Mouse (Mus musculus) adrenal gland, adult (tissue): ENCODE data around the gene Atp13a1.

Experiments used
- DNase-seq, 2 experiments: peaks; one replicate each; pipeline ENCODE4 v3.0.0; 2022 to 2023; ENCODE audit warnings: low spot score in 1 of 2; ENCODE audit not compliant: inconsistent age in 2 of 2

The Atp13a1 gene

DNA sequence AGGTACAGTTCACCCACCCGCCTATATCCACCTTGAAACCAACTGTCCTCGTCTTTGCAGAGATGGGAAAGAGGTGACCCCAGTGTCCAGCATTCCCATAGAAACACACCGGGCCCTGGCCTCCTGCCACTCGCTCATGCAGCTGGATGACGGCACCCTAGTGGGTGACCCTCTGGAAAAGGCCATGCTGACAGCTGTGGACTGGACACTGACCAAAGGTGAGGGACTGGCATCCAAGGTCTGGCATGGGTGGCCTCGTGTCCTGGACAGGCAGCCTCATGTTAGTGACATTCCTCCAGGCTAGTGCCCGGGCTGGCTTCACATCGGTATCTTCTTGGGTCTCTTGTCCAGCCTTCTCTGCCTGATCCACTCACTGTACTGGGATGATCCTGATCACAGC is 8.3 kb downstream of the Atp13a1 start:
- DNase-seq: no peak

DNA sequence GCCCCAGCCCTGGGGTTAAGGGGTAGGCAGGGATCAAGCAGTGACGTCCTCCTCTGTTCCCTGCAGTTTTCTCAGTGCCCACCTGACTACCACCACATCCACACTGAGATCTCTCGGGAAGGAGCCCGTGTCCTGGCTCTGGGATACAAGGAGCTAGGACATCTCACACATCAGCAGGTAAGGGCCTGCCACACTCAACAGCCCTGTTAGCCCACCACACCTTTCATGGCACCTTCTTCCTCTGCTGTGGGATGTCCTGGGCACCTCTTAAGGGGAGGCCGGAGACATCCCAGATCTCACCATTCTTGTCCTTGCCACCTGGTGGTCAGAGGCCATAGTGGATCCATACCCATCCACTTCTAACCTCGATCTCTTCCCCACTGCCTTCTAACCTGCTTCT is 9.0 kb downstream of the Atp13a1 start:
- no peak for DNase-seq

DNA sequence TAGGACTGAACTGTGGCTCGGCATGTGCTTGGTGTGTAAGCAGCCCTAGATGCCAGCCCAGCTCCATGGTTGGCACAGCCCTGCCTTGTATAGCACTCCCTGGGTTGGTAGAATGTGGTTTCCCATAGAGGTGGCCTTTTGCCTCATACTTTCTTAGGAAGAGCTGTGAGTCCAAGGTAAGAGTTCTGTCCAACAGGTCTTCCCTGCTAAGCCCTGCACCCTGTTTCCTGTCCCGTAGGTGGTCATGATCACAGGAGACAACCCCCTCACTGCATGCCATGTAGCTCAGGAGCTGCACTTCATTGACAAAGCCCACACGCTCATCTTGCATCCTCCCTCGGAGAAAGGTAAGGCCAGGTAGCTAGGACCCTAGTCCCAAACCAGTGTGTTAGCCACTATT is 10.8 kb downstream of the Atp13a1 start:
- no peak for DNase-seq

DNA sequence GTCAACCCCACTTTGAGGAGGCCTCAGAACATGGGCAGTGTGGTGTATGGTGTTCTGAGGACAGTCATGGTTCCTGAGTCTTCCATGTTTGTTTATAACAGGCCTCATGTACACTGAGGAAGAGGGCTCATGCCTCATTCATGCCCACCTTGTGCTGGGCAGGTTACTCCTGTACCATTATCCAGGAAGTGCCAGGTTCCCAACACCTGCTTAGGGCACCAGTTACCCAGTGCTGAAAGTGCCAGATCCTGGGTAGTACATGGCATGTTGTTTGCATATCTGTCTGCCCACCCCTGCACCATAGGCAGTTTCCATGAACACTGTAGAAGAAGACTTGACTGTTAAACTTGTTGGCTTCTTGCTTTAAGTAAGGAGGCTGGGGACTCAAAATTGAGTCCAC is 11.3 kb downstream of the Atp13a1 start:
- DNase-seq: no peak

DNA sequence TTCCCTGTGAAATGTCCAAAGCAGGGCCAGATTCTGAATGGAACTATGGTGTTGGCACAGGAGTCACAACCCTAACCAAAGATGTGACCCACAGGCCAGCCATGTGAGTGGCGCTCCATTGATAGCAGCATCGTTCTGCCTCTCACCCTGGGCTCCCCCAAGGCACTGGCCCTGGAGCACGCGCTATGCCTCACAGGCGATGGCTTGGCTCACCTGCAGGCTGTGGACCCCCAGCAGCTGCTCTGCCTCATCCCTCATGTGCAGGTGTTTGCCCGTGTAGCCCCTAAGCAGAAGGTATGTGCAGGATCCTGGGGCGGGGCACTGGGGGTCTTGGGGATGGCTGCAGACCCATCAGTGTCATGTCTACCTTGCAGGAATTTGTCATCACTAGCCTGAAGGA is 12.4 kb downstream of the Atp13a1 start:
- peak in 1 of 2 experiments; percentile 4 for DNase-seq

DNA sequence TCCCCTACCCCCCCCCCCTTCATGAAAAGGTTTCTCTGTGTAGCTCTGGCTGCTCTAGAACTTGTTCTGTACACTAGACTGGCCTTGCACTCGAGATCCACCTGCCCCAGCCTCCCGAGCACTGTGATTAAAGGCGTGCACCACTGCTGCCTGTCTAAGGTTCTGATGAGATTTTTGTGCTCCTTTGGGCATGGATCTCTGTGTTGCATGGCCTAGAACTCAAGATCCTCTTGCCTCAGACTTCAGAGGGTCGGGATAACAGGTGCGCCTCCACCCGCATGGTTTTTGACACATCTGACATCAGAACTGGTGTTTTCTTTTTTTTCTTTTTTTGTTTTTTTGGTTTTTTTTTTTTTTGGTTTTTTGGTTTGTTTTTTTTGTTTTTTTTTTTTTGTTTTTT is 13.6 kb downstream of the Atp13a1 start:
- DNase-seq: peak in 1 of 2 experiments; percentile 1

DNA sequence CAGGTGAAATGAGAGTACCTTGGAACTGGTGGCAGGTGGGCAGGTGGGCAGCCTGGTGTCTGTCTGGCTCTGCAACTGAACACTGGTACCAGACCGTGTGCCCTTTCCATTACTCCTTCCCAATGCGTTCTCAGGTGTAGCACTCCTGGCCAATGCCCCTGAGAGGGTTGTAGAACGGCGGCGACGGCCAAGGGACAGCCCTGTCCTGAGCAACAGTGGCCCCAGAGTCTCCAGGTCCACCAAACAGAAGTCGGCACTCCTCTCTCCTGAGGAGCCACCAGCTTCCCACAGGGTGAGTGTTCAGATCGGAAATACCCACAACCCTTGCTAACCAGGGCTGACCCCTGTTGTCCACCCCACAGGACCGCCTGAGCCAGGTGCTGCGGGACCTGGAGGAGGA is 14.1 kb downstream of the Atp13a1 start:
- peak in 1 of 2 experiments; percentile 7 for DNase-seq

DNA sequence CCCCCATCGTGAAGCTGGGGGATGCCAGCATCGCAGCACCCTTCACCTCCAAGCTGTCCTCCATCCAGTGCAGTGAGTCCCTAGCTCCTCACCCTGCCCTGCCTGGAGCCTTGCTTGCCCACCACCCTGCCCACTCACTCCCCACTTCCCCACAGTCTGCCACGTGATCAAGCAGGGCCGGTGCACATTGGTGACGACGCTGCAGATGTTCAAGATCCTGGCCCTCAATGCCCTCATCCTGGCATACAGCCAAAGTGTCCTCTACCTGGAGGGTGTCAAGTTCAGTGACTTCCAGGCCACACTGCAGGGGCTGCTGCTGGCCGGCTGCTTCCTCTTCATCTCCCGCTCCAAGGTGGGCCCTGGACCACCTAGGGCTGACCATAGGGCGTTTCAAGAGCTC is 14.5 kb downstream of the Atp13a1 start:
- peak in 1 of 2 experiments; percentile 8 for DNase-seq

DNA sequence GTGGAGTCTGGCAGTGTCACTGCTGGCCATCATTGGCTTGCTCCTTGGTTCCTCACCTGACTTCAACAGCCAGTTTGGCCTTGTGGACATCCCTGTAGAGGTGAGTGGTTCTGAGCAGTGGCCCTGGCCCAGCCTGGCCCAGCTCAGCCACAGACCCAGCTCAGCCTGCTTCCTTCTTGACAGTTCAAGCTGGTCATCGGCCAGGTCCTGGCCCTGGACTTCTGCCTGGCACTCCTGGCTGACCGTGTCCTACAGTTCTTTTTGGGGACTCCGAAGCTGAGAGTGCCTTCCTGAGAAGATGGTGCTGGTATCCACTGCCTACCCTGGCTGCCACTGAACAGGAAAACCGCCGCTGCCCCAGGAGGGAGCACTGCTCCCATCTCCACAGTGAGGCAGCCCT is 16.3 kb downstream of the Atp13a1 start:
- peak in 1 of 2 experiments; percentile 12 for DNase-seq

DNA sequence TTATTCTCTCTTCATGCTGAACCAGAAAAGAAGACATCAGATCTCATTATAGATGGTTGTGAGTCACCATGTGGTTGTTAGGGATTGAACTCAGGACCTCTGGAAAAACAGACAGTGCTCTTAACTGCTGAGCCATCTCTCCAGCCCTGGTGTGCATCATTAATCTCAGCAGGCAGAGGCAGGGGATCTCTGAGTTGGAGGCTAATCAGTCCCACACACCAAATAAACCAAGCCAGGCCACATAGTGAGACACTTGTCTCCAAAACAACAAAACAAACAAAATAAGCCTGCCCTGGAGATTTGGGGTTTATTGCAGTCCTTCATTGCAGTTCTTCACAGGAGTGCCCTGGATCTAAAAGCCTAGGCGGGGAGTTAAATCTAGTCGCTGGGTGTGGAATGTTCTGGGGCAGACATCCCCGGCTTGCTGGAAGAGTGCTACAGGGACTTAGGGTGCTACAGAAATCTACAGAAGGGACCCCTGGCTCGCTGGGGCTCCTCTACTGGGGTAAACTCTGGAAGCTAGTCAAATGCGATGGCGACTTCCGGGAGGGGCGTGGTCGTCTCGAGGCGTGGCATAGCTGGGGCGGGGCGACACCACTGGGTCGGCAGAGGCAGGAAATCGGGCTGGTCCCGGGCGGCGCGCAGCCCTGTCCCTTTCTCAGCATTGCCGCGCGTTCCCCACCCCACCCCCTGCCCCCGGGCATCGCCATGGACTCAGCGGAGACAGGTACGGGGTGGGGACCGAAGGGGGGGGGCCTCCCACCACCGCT is 17.3 kb downstream of the Atp13a1 start, which contains the start of gene Gmip:
Gene Gmip (plus strand): TSS at position 586 of the 770 bp plus-strand sequence.
- DNase-seq: peak; percentile 85 to 94

DNA sequence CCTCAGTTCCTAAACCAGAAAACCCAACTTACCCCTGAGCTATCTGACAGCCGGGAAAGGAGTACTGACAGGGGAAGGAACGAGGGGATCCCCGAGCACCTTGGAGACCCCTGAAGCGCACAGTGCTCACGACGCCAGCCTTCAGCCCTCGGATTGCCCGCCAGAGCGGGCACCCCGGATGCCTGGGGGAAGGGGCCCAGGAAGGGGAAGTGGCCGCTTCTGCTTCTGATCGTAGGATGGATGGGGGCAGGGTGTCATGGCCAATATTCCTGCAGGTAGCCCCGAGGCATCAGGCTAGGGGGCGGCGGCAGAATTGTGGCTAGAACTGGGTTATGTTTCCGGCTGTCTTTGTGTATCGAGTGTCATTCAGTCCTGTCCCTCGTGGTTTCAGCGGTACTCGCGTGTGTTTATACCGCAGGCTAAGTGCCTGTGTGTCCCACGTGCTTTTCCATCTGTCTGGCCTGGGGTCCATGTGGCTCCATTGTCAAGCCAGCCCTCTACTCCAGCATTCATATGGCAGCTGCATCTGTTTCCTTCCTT is 18.0 kb downstream of the Atp13a1 start:
- peak in 1 of 2 experiments; percentile 73 for DNase-seq

DNA sequence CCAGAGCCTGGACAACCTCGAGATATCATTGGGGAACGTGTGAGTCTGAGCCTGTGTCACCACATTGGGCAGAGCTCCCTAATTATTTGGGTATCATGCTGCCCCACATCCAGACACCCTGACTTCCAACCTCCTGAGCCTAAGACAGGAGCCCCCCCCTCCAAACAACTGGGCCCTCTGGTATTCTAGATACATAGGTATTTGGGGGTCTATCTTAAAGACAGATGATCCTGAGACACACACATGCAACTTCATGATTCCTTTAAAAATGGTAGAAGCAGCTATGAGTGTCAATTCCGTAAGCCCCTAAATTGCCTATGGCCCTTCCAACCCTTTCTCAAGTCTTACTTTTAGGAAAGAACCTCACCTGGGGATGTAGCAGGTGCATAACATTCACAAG is 18.9 kb downstream of the Atp13a1 start:
- no peak for DNase-seq

DNA sequence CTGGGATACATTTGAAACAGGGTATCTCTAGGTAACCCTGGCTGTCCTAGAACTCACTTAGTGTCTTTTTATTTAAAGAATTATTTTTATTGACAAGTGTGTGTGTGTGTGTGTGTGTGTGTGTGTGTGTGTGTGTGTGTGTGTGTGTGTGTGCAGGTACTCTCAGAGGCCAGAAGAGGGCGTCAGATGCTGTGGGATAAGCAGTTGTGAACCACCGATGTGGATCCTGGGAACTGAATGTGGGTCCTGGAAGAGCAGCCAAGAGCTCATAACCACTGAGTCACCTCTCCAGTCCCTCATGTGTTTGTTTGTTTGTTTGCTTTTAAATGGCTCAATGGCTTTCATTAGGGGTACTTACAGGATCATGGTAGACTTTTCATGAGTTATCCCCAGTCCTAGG is 23.9 kb downstream of the Atp13a1 start:
- DNase-seq: no peak

DNA sequence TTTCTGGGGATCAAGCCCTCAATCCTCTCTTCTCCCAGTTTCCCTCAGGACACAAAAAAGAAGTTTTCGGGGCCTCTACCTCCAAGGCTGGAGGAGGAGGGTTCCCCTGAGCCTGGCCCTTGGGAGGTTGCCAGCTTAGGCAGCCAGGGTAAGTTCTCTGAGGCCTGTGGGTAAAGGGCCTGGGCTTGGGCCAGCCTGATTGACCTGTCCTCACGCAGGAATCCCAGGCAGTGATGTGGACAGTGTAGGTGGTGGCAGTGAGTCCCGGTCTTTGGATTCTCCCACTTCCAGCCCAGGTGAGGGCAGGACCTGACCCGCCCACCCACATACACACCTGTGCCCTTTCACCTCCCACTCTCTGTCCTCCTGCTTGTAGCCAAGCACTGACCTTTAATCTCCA is 24.4 kb downstream of the Atp13a1 start:
- no peak for DNase-seq

DNA sequence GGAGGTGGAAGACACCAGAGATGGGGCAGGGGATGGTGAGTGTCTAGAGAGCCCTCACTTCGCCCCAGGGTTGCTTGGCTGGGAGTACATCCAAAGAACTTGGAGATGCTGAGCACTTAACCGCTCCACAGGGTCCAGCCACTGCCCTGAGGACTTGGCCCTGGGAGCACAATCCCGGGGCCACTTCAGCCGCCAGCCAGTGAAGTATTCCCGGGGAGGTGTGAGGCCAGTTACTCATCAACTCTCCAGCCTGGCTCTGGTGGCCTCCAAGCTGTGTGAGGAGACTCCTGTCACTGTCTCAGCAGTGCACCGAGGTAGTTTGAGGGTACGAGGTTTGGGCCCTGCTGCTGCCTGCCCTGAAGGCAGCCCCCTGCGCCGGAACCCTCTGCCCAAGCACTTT is 29.5 kb downstream of the Atp13a1 start:
- DNase-seq: no peak

DNA sequence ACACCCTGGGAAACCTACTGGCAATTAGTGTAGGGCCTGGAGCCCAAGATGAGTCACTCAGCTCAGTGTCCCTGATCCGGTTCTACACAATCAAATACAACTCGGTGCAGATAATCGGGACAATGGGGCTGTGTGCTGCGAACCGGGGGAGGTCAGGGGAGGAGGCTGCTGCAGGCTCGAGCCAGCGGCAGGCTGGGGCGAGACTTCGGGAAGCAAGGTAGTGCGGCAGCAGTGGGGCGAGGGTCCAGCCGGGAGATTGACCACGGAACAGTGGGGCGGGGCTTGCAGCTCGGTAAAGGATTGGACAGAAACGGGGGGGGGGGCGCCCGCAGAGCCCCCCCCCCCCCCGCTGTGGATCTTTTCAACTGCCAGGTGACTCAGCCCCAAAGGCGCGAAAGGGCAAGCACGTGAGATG is 31.0 kb downstream of the Atp13a1 start:
- DNase-seq: peak; percentile 67 to 81

DNA sequence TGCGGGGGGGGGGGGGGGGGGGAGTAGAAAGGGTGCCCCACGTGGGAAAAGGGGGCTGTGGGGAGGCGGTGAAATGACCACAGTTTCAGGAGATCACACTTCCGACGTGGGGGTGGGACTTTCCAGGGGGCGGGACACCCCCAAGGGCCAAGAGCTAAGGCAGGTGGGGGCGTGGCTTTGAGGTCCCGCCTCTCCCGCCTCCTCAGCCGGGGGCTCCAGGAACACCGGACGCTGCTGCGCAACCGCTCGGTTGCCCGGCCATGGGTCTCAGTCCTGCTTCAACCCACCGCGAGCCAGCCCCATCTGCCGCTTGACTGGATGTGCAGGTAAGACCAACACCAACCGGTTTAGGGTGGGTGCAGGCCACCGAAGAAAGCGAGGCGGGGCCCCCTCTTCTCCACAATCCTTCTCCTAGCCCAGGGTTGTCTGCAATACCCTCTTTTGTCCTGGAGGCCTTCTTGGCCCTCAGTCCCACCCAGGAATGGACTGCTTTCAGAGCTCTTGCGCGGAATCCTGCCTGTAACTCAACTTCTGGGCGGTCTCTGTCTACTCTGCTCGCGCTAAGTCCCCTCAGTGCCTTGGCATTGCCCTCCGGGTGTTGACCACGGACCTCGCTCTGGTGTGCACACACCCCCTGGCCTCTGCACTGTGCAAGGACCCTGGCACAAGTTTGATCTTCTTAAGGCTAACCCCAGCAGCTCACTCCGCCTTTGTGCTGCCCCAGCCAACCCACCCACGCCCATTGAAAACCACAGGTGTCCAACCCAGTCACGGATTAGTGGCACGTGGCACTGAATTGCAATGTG is 31.6 kb downstream of the Atp13a1 start, which contains the start of gene Lpar2:
Gene Lpar2 (plus strand): TSS at position 44 of the 806 bp plus-strand sequence.
- DNase-seq: peak; percentile 79 to 85

DNA sequence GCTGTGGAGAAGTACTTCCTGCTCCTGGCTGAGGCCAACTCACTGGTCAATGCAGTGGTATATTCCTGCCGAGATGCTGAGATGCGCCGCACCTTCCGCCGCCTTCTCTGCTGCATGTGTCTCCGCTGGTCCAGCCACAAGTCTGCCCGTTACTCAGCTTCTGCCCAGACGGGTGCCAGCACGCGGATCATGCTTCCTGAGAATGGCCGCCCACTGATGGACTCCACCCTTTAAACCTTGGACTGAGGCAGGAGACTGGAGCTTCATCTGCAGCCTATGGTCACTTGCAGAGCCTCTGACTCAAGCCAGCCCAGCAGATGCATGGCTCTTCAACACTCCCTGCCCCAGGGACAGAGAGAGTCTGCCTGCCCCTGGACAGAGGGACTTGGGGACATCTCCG is 35.4 kb downstream of the Atp13a1 start:
- DNase-seq: peak in 1 of 2 experiments; percentile 23

DNA sequence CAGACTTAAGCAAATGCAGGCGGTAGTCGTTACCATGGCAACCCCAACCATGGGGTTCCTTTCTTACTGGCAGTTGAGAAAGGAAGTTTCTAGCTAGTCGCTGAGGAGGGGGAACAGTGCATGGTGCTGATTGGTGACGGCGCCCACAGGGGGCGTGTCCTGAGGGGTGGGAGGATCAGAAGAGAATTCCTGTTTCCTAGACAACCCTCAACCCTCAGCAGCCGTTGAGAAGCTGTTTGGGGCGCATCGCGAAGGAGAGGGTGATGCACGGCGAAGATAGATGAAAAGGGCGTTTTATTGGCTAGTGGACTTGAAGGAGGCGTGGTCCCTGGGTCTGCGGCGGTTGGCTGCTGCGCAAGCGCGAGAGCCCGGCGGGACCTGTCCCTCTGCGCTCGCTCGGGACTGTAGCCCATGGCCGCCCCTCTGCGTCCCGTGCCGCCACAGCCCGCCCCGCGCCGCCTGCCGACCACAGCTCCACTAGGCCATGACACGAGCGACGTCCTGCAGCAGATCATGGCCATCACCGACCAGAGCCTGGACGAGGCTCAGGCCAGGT is 41.4 kb downstream of the Atp13a1 start, which contains the start of gene Pbx4:
Gene Pbx4 (plus strand): TSS at position 194 of the 556 bp plus-strand sequence.
- peak; percentile 86 to 92 for DNase-seq

DNA sequence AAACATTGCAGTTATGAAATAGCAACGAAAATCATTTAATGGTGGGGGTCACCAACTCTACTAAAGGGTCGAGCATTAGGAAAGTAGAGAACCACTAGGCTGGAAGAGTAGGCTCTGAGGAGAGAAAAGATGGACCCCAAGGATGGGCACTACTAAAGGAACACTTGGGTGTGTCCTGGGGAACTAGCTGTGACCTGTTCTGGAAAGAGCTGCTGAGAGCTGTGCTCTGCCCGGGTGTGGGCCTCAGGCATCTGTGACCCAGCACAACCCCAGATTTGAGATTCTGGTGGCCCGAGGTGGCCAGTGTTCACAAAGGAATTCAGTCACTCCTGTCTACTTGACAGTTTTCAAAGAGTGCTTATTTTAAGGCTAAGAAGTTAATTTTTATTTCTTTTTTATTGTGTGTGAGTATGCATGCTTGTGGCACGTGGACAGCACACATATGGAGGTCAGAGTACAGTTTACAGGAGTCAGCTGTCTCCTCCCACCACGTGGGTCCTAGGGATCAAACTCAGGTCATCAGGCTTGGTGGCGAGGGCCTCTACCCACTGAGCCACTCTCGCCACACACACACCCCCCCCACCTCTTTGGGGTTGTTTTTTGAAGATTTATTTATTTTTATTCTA is 46.2 kb downstream of the Atp13a1 start:
- DNase-seq: no peak
